Mouse (Mus musculus): Measurements from ENCODE around the gene Ddx25. TPM values are rescaled to one million over a fixed set of nuclear protein-coding genes. Genes with fewer than 3 reads are reported as not detected.
A peak's percentile ranks its signal among the peaks of the same experiment; 100 is the strongest.

Gene Ddx25
- polyA plus RNA-seq, 1 experiment from 2014 or later = 10.4 TPM

GRCm38 (mm10) chr9:35516182-35516581, 42.1 kb downstream of the Ddx25 start:
- Histone ChIP-seq H3K4me2 (no peak overlapping the region), H3K9ac (no peak overlapping the region), H3K27me3 (0 out of 2 replicates have a peak, but pooled peaks cover 3% of the 10 kb centered on the region), H3K4me1 (no peaks in the 10 kb centered on the region), H3K9me3 (no peaks in the 10 kb centered on the region), H3K36me3 (replicated peaks) (no peaks in the 10 kb centered on the region), H3K4me3 (replicated peaks) (no peak overlapping the region), H3K27ac (no peak overlapping the region)
- WGBS = 83% methylated on average over 5 of the region's 5 CpGs
- no peak for ATAC-seq (ENCODE audit: low FRiP score)

- no peak overlapping the region for H3K4me2 ChIP-seq
- H3K9ac ChIP-seq = no peak overlapping the region
- H3K36me3 ChIP-seq (replicated peaks) = no peaks in the 10 kb centered on the region
- WGBS = 93% methylated on average over 4 of the region's 4 CpGs
- H3K27ac ChIP-seq = no peak overlapping the region
- ATAC-seq (ENCODE audit: low FRiP score) = no peak
- H3K9me3 ChIP-seq = no peaks in the 10 kb centered on the region
- H3K4me1 ChIP-seq = no peaks in the 10 kb centered on the region
- H3K27me3 ChIP-seq = 0 out of 2 replicates have a peak, but pooled peaks cover 4% of the 10 kb centered on the region
- H3K4me3 ChIP-seq (replicated peaks) = no peak overlapping the region
These were observed 44.4 kb downstream of the Ddx25 start for GRCm38 (mm10) chr9:35513900-35514299.

GRCm38 (mm10) chr9:35508234-35508633, 50.1 kb downstream of the Ddx25 start:
- Histone ChIP-seq H3K9me3 (no peaks in the 10 kb centered on the region), H3K27ac (0 out of 2 replicates have a peak overlapping the region, but pooled peaks have one; percentile 25), H3K4me3 (replicated peaks) (no peak overlapping the region), H3K9ac (no peak overlapping the region), H3K4me1 (peaks cover 2% of the 10 kb centered on the region; the same call in 1 of the 2 replicates), H3K4me2 (no peak overlapping the region), H3K36me3 (replicated peaks) (peaks cover 26% of the 10 kb centered on the region), H3K27me3 (0 out of 2 replicates have a peak, but pooled peaks cover 4% of the 10 kb centered on the region)
- no peak for ATAC-seq (ENCODE audit: low FRiP score)
- WGBS = 49% methylated on average over 8 of the region's 8 CpGs

- WGBS = 85% methylated on average over 10 of the region's 10 CpGs
- H3K36me3 ChIP-seq (replicated peaks) = peaks cover 57% of the 10 kb centered on the region
- no peak for ATAC-seq (ENCODE audit: low FRiP score)
- H3K9ac ChIP-seq = no peak overlapping the region
- H3K4me3 ChIP-seq (replicated peaks) = no peak overlapping the region
- no peaks in the 10 kb centered on the region for H3K27me3 ChIP-seq
- no peaks in the 10 kb centered on the region for H3K9me3 ChIP-seq
- H3K4me1 ChIP-seq = no peaks in the 10 kb centered on the region
- H3K27ac ChIP-seq = no peak overlapping the region
- no peak overlapping the region for H3K4me2 ChIP-seq
These were observed 55.8 kb downstream of the Ddx25 start for GRCm38 (mm10) chr9:35502361-35503000.

GRCm38 (mm10) chr9:35499946-35500345, 58.4 kb downstream of the Ddx25 start:
- H3K27me3 ChIP-seq = no peaks in the 10 kb centered on the region
- ATAC-seq (ENCODE audit: low FRiP score) = no peak
- H3K4me2 ChIP-seq = no peak overlapping the region
- H3K9ac ChIP-seq = no peak overlapping the region
- H3K9me3 ChIP-seq = no peaks in the 10 kb centered on the region
- H3K36me3 ChIP-seq (replicated peaks) = peaks cover 56% of the 10 kb centered on the region
- H3K27ac ChIP-seq = no peak overlapping the region
- H3K4me3 ChIP-seq (replicated peaks) = no peak overlapping the region
- H3K4me1 ChIP-seq = no peaks in the 10 kb centered on the region; the same call in 1 of the 2 replicates
- whole genome bisulfite sequencing = 79% methylated on average over 6 of the region's 6 CpGs

- Histone ChIP-seq H3K27ac (no peak overlapping the region), H3K9ac (no peak overlapping the region), H3K4me3 (replicated peaks) (no peak overlapping the region), H3K36me3 (replicated peaks) (peaks cover 44% of the 10 kb centered on the region), H3K4me2 (no peak overlapping the region), H3K4me1 (no peaks in the 10 kb centered on the region; the same call in none of the 2 replicates), H3K27me3 (no peaks in the 10 kb centered on the region), H3K9me3 (no peaks in the 10 kb centered on the region)
- WGBS = 68% methylated on average over 3 of the region's 3 CpGs
- ATAC-seq (ENCODE audit: low FRiP score) = no peak
These were observed 62.9 kb downstream of the Ddx25 start for GRCm38 (mm10) chr9:35495471-35495870.

- Histone ChIP-seq H3K4me2 (no peak overlapping the region), H3K4me3 (replicated peaks) (no peak overlapping the region), H3K9me3 (no peaks in the 10 kb centered on the region), H3K9ac (no peak overlapping the region), H3K36me3 (replicated peaks) (peaks cover 38% of the 10 kb centered on the region), H3K27ac (no peak overlapping the region), H3K4me1 (no peaks in the 10 kb centered on the region; the same call in none of the 2 replicates), H3K27me3 (no peaks in the 10 kb centered on the region)
- WGBS = 70% methylated on average over 4 of the region's 4 CpGs
- ATAC-seq (ENCODE audit: low FRiP score) = no peak
These were observed 63.4 kb downstream of the Ddx25 start for GRCm38 (mm10) chr9:35494937-35495336.

GRCm38 (mm10) chr9:35493733-35494092, 64.6 kb downstream of the Ddx25 start:
- no peak overlapping the region for H3K4me3 ChIP-seq (replicated peaks)
- no peaks in the 10 kb centered on the region for H3K27me3 ChIP-seq
- H3K9me3 ChIP-seq = no peaks in the 10 kb centered on the region
- ATAC-seq (ENCODE audit: low FRiP score) = no peak
- no peak overlapping the region for H3K27ac ChIP-seq
- H3K9ac ChIP-seq = no peak overlapping the region
- WGBS = 52% methylated on average over 4 of the region's 4 CpGs
- H3K4me2 ChIP-seq = no peak overlapping the region
- no peaks in the 10 kb centered on the region; the same call in none of the 2 replicates for H3K4me1 ChIP-seq
- peaks cover 46% of the 10 kb centered on the region for H3K36me3 ChIP-seq (replicated peaks)

GRCm38 (mm10) chr9:35493033-35493732, 65.1 kb downstream of the Ddx25 start:
- Histone ChIP-seq H3K4me2 (no peak overlapping the region), H3K36me3 (replicated peaks) (peaks cover 52% of the 10 kb centered on the region), H3K27ac (no peak overlapping the region), H3K27me3 (no peaks in the 10 kb centered on the region), H3K9me3 (no peaks in the 10 kb centered on the region), H3K9ac (no peak overlapping the region), H3K4me3 (replicated peaks) (no peak overlapping the region), H3K4me1 (no peaks in the 10 kb centered on the region; the same call in none of the 2 replicates)
- 33% methylated on average over 7 of the region's 7 CpGs for WGBS
- ATAC-seq (ENCODE audit: low FRiP score) = no peak; the same call in 1 of the 2 replicates

- no peak for ATAC-seq (ENCODE audit: low FRiP score)
These were observed 67.0 kb downstream of the Ddx25 start for GRCm38 (mm10) chr9:35491109-35491866.

GRCm38 (mm10) chr9:35488496-35488895, 69.8 kb downstream of the Ddx25 start:
- 95% methylated on average over 4 of the region's 4 CpGs for WGBS
- H3K4me2 ChIP-seq = no peak overlapping the region
- no peak for ATAC-seq (ENCODE audit: low FRiP score)
- no peak overlapping the region for H3K27ac ChIP-seq
- no peak overlapping the region for H3K9ac ChIP-seq
- no peaks in the 10 kb centered on the region; the same call in 1 of the 2 replicates for H3K4me1 ChIP-seq
- no peaks in the 10 kb centered on the region for H3K9me3 ChIP-seq
- peaks cover 66% of the 10 kb centered on the region for H3K36me3 ChIP-seq (replicated peaks)
- H3K4me3 ChIP-seq (replicated peaks) = no peak overlapping the region
- no peaks in the 10 kb centered on the region for H3K27me3 ChIP-seq

More at GRCm38 (mm10) chr9:35491109-35491866, 67.0 kb downstream of the Ddx25 start:
- Histone ChIP-seq H3K27ac (no peak overlapping the region), H3K4me2 (no peak overlapping the region), H3K4me3 (replicated peaks) (no peak overlapping the region), H3K9ac (no peak overlapping the region), H3K27me3 (no peaks in the 10 kb centered on the region), H3K9me3 (no peaks in the 10 kb centered on the region), H3K36me3 (replicated peaks) (peaks cover 63% of the 10 kb centered on the region), H3K4me1 (no peaks in the 10 kb centered on the region; the same call in none of the 2 replicates)
- 75% methylated on average over 11 of the region's 11 CpGs for WGBS
